Mouse (Mus musculus): Measurements from ENCODE around the gene Rbfox1.

- TF ChIP-seq GATA1 (IDR thresholded peaks at IDR 0.05; ENCODE audit: borderline replicate concordance, low read length) (no peak), CTCF (IDR thresholded peaks at IDR 0.05; ENCODE audit: low read depth, low read length) (no peak), POLR2AphosphoS5 (IDR thresholded peaks at IDR 0.05; ENCODE audit: insufficient replicate concordance, low read depth, low read length) (no peak), TAL1 (conservative IDR thresholded peaks at IDR 0.05; ENCODE audit: low read depth, low read length) (no peak), GATA2 (IDR thresholded peaks at IDR 0.05; ENCODE audit: borderline replicate concordance, low read depth, low read length) (no peak)
Observed at GRCm38 (mm10) chr16:5931680-5932079, 46.5 kb downstream of the Rbfox1 start.
